Mouse (Mus musculus): ENCODE measurements around the gene Spaca6.

DNA sequence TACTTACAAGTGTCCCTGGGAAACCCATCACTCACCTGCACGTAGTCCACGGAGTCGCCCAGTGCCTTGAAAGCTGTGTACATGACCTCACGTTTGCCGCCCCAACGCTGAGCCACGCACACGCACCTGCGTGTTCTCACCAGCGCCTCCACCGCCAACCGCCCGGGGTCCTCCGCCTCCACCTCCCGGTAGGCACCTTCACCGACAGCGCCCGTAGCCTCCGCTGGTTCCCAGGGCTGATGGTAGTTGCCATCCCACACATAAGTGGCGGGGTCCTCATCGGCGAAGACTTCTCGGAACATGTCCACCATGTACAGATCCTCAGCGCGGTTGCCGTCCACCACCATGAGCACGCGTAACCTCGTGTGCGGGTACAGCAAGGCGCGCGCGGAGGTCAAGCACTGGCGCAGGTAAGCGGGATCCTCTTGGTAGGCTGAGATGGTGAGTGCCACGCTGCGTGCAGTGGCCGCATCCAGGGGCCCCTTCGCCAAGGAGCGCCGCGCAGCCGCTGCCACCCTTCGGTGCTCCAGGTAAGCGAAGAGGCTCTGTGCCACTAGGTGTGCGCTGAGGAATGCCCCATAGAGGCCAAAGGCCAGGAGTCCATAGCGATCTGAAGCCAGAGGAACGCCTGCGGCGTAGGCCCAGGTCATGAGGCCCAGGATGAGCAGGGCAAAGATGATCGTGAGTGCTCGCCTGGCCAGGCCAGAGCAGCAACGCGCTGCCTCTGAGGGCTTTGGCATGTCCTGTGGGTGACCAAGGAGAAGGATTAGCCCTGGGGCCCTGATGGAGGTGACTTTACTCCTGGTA lies 23.2 kb downstream of the Spaca6 start:
- TF ChIP-seq CTCF (IDR thresholded peaks at IDR 0.05; ENCODE audit: low read depth, low read length) (no peak), GATA2 (IDR thresholded peaks at IDR 0.05; ENCODE audit: borderline replicate concordance, low read depth, low read length) (no peak), GATA1 (IDR thresholded peaks at IDR 0.05; ENCODE audit: borderline replicate concordance, low read length) (no peak), POLR2AphosphoS5 (IDR thresholded peaks at IDR 0.05; ENCODE audit: insufficient replicate concordance, low read depth, low read length) (no peak)
